In the genomic region with DNA sequence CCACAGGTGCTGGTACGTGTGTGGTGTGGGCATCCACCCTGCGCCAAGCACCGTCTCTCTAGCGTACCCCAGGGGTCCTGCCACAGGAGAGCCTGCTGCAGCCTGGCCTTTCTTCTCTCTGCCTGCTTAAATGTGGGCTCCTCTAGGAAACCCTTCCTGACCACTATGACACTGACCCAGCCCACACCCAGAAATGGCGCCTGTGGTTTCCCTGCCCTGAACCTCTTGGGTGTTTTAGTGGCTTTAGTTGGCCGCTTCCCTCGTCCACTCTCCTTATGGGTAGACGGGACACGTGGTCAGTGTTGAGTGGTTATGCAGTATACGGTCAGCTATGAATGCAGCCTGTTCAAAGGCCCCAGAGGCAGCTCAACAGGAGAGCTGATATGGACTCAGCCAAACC, we compare ENCODE assay signal across 23 mouse cellular contexts. TPM values are rescaled to one million over a fixed set of nuclear protein-coding genes. Genes with fewer than 3 reads are reported as not detected.
DNase-seq lines count a peak whose midpoint lies in the region; ATAC-seq lines count a peak whose summit lies in the region.
"Had no signal": no experiment of that assay in that cellular context is flagged by ENCODE, and none has a peak within 500 bp of the region (broad histone marks: within the 10 kb centered on the region; RNA-seq: fewer than 3 reads in every experiment).

No protein-coding gene starts in this region.

- no peak overlapping the region for H3K4me3 ChIP-seq in hindbrain, embryonic 10.5 days
- H3K4me3 ChIP-seq in hindbrain, embryonic 11.5 days (ENCODE audit: low read depth, low read length): no peak overlapping the region
- H3K4me3 ChIP-seq in neural tube, embryonic 11.5 days (ENCODE audit: low read depth, low read length): no peak overlapping the region
- H3K4me3 ChIP-seq: erythroblast, embryonic 14.5 days; liver, embryonic 15.5 days; midbrain, embryonic 12.5 days; neural tube, embryonic 12.5 days; stomach, embryonic 15.5 days had no signal

- no peak for DNase-seq in hindbrain, embryonic 10.5 days (ENCODE audit: low spot score)
- DNase-seq in hindbrain, embryonic 11.5 days (ENCODE audit: low spot score): no peak
- DNase-seq in neural tube, embryonic 11.5 days (ENCODE audit: low spot score): no peak
- no peak for DNase-seq in neural tube, embryonic 10.5 days (ENCODE audit: extremely low spot score, low spot score)
- no peak for DNase-seq in thymus, postnatal 25 days
- no peak for DNase-seq in spleen, postnatal 4 days (ENCODE audit: low spot score in 2 of 2)
- DNase-seq: gastrocnemius, postnatal 36 days; lung, postnatal 14 days; spleen, adult 18-20 months had no signal

- peaks cover 58% of the 10 kb centered on the region for H3K4me1 ChIP-seq in hindbrain, embryonic 10.5 days (replicated peaks)
- 0 out of 2 replicates have a peak, but pooled peaks cover 2% of the 10 kb centered on the region for H3K4me1 ChIP-seq in hindbrain, embryonic 11.5 days (replicated peaks; ENCODE audit: control insufficient read depth, insufficient read depth, low read length)
- peaks cover 4% of the 10 kb centered on the region for H3K4me1 ChIP-seq in neural tube, embryonic 11.5 days (ENCODE audit: control insufficient read depth, insufficient read depth, low read length)

- no peak overlapping the region for H3K4me2 ChIP-seq in hindbrain, embryonic 11.5 days (replicated peaks; ENCODE audit: low read depth, low read length)
- no peak overlapping the region for H3K4me2 ChIP-seq in neural tube, embryonic 11.5 days (ENCODE audit: low read depth)
- H3K4me2 ChIP-seq: liver, embryonic 15.5 days; midbrain, embryonic 12.5 days; neural tube, embryonic 12.5 days; stomach, embryonic 15.5 days had no signal

- no peaks in the 10 kb centered on the region for H3K9me3 ChIP-seq in hindbrain, embryonic 10.5 days
- H3K9me3 ChIP-seq in hindbrain, embryonic 11.5 days (ENCODE audit: control insufficient read depth, low read length): no peaks in the 10 kb centered on the region
- H3K9me3 ChIP-seq in neural tube, embryonic 11.5 days (ENCODE audit: control insufficient read depth, low read length): no peaks in the 10 kb centered on the region
- H3K9me3 ChIP-seq: liver, embryonic 15.5 days; midbrain, embryonic 12.5 days; neural tube, embryonic 12.5 days; stomach, embryonic 15.5 days had no signal

- ATAC-seq in hindbrain, embryonic 11.5 days (ENCODE audit: low FRiP score): no peak
- ATAC-seq in neural tube, embryonic 11.5 days (ENCODE audit: insufficient read depth, low FRiP score, low TSS enrichment): no peak
- ATAC-seq in megakaryocyte, adult 5-6 weeks (ENCODE audit: poor library complexity, severe bottlenecking): peak; percentile 16; the same call in 1 of the 2 replicates

- no peak overlapping the region for H3K9ac ChIP-seq in hindbrain, embryonic 11.5 days (ENCODE audit: low read depth, low read length)
- no peak overlapping the region for H3K9ac ChIP-seq in neural tube, embryonic 11.5 days (ENCODE audit: low read length)
- H3K9ac ChIP-seq: liver, embryonic 15.5 days; midbrain, embryonic 12.5 days; neural tube, embryonic 12.5 days; stomach, embryonic 15.5 days had no signal

- peak overlapping the region; percentile 74; the same call in 1 of the 2 replicates for H3K27ac ChIP-seq in hindbrain, embryonic 10.5 days
- no peak overlapping the region for H3K27ac ChIP-seq in hindbrain, embryonic 11.5 days (ENCODE audit: low read depth, low read length)
- 0 out of 2 replicates have a peak overlapping the region, but pooled peaks have one; percentile 27 for H3K27ac ChIP-seq in neural tube, embryonic 11.5 days (ENCODE audit: low read depth, low read length)
- H3K27ac ChIP-seq: kidney, postnatal 0 days; liver, embryonic 15.5 days; midbrain, embryonic 12.5 days; neural tube, embryonic 12.5 days; stomach, embryonic 15.5 days had no signal

- no peaks in the 10 kb centered on the region for H3K27me3 ChIP-seq in hindbrain, embryonic 10.5 days (ENCODE audit: insufficient read depth, poor library complexity, severe bottlenecking)
- H3K27me3 ChIP-seq in hindbrain, embryonic 11.5 days (ENCODE audit: control insufficient read depth, insufficient read depth, low read length): no peaks in the 10 kb centered on the region
- no peaks in the 10 kb centered on the region for H3K27me3 ChIP-seq in neural tube, embryonic 11.5 days (ENCODE audit: control insufficient read depth, insufficient read depth, low read length)
- H3K27me3 ChIP-seq: CH12.LX; liver, embryonic 15.5 days; neural tube, embryonic 12.5 days; stomach, embryonic 15.5 days had no signal

- WGBS in hindbrain, embryonic 10.5 days: 82% methylated on average over 10 of the region's 10 CpGs
- 89% methylated on average over 10 of the region's 10 CpGs for WGBS in hindbrain, embryonic 11.5 days
- 74% methylated on average over 10 of the region's 10 CpGs for WGBS in neural tube, embryonic 11.5 days

- no peaks in the 10 kb centered on the region for H3K36me3 ChIP-seq in hindbrain, embryonic 10.5 days
- no peaks in the 10 kb centered on the region for H3K36me3 ChIP-seq in hindbrain, embryonic 11.5 days (ENCODE audit: control insufficient read depth, insufficient read depth, low read length)
- H3K36me3 ChIP-seq in neural tube, embryonic 11.5 days (ENCODE audit: control insufficient read depth, insufficient read depth, low read length): no peaks in the 10 kb centered on the region
- H3K36me3 ChIP-seq: midbrain, embryonic 12.5 days; neural tube, embryonic 12.5 days; stomach, embryonic 15.5 days had no signal

RNA-seq across cellular contexts. Expression of gene Stpg4, which starts 59.1 kb away (rescaled TPM):
- polyA plus RNA-seq in hindbrain, embryonic 10.5 days (2016; fragmentation: Nextera tagmentation; extraction: Ambion mirVana): not detected in 2 replicates
- polyA plus RNA-seq in hindbrain, embryonic 11.5 days (2014; fragmentation: Nextera tagmentation; extraction: Ambion mirVana): not detected in 2 replicates
- polyA plus RNA-seq in neural tube, embryonic 11.5 days (2014; fragmentation: Nextera tagmentation; extraction: Ambion mirVana): 0.39 TPM in 1 of 2 replicates, not detected in the other
- not detected in 2 replicates for total RNA-seq in megakaryocyte, adult 5-6 weeks (2015)
- total RNA-seq in megakaryocyte, adult 5-6 weeks (2017): not detected in 2 replicates
- total RNA-seq: adrenal gland, adult 18-20 months; CH12.LX; gastrocnemius, postnatal 36 days; layer of hippocampus, adult 8-10 months had no signal
- polyA plus RNA-seq: erythroblast, embryonic 14.5 days; frontal cortex, adult 2 months; heart, embryonic 14.5 days; intestine, embryonic 14.5 days; kidney, postnatal 0 days; limb, embryonic 14.5 days; liver, embryonic 15.5 days; midbrain, embryonic 12.5 days; neural tube, embryonic 12.5 days; stomach, embryonic 15.5 days had no signal
